Mouse (Mus musculus) spleen, postnatal 14 days (tissue): ENCODE data around the gene Edem1.
"Not testable (repeated sequence)": the region's sequence is repeated elsewhere in the genome, so short reads cannot be mapped to it uniquely, and the experiment has no call there.

Source experiments
- DNase-seq, 2 experiments: peaks; one replicate each; pipeline ENCODE4 v3.0.0; 2021 to 2022; ENCODE audit warnings: low spot score in 2 of 2

Edem1 gene

GRCm38 (mm10) chr6:108829386-108830370 lies 1.2 kb downstream of the Edem1 start:
- DNase-seq, result no peak

DNA sequence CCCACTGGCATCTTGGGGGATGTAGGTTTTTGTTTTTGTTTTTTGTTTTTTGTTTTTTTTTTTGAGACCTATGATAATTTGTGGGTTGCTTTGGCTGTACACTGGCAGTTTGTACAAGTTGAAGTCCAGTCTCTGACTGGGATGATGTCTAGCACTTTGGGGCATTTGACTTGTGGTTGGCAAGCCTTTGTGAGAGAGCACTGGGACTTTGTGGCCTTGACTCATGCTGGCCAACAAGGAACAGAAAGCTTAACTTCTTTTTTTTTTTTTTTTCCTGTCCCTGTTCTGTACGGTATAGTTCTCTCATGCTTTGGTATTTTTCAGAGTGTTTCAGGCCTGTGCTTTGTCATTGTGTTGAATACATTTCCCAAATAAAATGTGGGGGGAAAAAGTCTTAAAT lies 3.7 kb downstream of the Edem1 start:
- no peak for DNase-seq

GRCm38 (mm10) chr6:108832989-108833388 lies 4.5 kb downstream of the Edem1 start:
- DNase-seq, result no peak

GRCm38 (mm10) chr6:108833963-108834697 lies 5.7 kb downstream of the Edem1 start:
- no peak for DNase-seq

GRCm38 (mm10) chr6:108835765-108836691 lies 7.6 kb downstream of the Edem1 start:
- DNase-seq, result peak in 1 of 2 experiments; percentile 10

DNA sequence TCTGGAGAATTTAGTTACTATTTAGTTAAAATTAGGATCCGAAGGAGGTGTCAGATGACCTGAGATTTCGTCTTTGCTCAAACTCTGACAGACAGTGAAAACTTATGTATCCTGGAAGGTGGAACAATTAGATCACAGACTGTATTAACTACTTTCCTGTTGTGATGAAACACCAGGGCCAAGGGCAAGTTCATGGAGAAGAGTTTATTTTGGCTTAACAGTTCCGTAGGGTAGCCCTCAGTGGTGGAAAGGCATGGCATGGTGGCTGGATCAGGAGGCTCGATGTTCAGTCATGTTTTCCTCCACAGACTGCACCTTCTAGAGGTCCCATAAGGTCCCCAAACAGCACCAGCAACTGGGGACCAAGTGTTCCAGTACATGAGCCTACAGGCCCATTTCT lies 8.6 kb downstream of the Edem1 start:
- DNase-seq, result no peak

DNA sequence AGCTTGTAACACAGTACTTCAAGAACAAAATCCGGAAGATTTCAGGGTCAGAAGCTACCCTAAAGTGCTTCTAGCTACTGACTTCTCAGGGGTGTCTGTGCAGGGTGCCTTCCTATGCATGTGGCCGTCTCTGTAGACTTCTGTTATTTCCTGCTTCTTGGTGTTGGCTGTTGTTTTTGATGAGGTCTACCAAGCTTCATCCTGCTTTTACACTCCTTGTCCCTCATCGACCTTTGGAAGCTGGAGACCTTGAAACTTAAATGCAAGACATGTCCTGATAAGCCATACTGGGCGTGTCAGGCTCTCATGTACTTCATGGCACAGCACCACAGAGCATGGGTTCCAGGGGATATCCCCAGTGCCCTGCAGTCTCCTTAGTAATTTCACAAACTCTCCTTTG lies 9.5 kb downstream of the Edem1 start:
- no peak for DNase-seq

GRCm38 (mm10) chr6:108839432-108839831 lies 11.0 kb downstream of the Edem1 start:
- DNase-seq, result no peak

DNA sequence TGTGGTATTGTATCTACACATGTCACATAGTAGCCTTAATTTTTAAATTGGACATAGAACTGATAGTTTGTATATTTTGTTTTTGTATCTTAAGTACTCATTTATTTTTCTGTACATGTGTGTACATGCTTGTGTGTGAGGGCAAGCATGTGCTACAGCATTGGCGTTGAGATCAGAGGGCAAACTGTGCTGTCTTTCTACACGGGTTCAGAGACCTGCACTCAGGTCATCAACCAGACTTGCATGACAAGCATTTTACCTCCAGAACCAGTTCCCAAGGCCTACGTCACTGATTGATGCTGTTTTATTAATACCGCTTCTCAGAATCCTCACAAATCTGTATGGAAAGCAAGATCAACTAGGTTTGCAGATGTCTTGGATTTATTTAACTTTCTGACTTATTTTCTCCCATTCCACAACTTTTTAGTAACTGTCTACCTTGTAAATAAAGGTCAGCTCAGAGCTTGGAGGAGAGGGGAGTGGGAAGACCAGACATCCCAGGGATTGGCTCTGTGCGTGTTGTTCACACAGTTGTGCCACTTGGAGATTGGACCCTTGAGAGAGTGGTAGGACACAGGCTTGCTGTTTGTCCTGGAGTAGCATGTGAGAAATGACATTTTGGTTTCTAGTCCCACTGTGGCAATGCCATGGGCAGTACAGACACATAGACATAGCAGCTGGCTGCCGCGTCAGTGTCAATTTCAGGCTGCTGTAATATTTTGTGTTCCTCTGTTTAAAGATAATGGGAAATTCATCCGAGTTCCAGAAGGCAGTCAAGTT lies 12.6 kb downstream of the Edem1 start:
- no peak for DNase-seq

DNA sequence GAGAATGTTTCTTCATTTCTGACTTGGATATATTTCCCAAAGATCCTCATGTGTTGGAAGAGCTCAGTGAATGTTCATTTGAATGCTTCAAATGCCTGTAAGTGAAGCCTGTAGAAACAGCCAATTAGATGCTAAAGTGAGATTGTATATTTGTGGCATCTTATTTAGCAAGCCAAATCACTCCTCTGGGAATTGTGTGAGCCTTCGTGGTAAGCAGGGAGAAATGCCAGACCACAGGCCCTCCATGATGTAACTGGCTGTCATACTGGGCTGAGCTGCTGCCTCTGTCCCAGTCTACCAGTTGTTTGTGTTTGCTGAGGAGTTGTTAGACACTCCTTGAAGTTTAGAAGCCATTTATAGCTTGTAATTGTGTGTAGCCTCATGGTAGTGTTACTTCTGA lies 15.2 kb downstream of the Edem1 start:
- DNase-seq, result no peak

GRCm38 (mm10) chr6:108844093-108844492 lies 15.7 kb downstream of the Edem1 start:
- DNase-seq, result no peak

DNA sequence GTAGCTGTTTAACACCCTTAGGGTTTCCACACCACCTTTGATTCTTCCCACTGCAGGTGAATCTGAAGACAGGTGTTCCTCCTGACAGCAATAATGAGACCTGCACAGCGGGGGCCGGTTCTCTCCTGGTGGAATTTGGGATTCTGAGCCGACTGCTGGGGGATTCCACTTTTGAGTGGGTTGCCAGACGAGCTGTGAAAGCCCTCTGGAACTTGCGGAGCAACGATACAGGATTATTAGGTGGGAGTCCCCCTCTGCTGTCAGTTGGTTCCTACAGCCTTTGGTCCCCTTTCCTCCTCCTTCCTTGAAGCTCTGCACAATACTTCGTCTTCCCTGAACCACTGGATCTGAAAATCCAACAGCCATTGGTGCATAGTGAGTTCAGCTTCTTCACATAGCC lies 16.3 kb downstream of the Edem1 start:
- no peak for DNase-seq

DNA sequence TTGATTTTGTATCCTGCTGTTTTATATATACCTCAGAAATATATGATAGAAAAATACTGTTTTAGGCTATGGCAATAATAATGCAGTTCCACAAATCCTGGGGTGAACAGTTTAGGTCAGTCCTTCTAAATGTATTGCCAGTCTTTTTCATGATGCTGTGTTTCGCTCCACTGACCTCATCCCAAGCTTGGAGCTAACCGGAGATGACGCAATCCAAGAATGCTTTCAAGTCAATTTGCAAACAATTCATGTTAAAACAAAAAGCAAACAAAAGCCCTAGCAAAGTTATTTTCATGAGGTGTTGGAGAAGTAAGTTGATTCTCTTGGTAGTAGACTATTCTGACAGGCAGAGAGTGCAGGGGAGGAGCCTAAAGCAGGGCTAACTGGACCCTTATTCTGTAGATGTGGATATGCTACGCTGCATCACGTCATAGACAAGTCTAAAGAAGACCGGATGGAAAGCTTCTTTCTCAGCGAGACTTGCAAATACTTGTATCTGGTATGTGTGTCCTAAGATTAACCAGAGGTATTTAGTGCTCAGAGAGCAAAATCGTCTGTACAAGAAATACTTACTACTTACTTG lies 23.7 kb downstream of the Edem1 start:
- no peak for DNase-seq

- DNase-seq, result no peak
Measured at GRCm38 (mm10) chr6:108852986-108853385, 24.5 kb downstream of the Edem1 start.

- no peak for DNase-seq
Measured at GRCm38 (mm10) chr6:108858583-108858982, 30.1 kb downstream of the Edem1 start.

DNA sequence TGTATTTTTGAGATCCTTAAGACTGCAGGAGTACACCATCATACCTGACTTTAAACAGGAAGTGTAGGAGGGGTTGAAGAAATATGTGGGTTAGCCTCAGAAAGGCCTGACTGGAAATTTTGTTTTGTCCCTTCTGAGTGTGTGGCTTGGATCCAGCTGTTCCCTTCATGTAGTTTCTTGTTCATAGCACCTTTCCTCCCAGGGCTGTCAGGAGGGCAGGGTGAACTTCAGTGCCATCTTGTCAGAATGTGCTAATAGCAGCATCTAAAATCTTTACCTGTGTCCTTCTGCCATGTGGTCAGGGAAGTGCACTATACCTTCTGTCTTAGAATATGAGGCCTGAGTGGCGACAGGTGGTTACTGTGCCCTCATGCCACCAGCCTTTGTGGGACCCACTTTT lies 32.8 kb downstream of the Edem1 start:
- DNase-seq, result no peak

DNA sequence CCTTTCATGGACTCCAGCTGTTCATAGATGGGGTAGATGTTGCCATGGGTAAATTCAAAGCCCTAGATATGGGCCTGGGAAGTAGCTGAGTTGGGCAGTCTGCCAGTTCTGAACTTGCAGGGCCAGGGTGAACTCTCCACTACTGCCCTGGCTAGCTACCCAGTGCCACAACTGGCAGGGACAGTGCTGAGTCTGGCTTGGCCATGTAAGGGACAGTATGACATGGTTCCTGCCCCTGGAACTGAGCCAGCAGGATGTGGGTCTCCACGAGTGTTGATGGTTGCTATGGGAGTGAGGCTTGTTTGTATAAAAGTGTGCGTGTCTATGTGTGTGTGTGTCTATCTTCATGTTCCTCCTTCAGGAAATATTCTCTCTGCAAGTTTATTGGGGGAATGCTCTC lies 34.1 kb downstream of the Edem1 start:
- DNase-seq, result no peak

DNA sequence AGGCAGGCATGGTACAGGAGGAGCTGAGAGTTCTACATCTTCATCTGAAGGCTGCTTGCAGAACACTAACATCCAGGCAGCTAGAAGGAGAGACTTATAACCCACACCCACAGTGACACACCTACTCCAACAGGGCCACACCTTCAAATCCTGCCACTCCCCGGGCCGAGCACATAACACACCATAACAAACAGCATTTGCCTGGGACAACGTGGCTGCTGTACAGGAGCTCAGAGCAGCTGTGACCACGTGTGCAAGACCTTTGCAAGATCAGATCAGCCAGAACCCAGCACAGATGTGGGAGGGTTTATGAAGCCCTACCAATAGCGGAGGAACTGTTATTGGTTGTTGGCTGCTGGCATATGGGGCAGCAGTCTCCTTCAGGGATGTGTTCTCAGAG lies 37.9 kb downstream of the Edem1 start:
- no peak for DNase-seq

DNA sequence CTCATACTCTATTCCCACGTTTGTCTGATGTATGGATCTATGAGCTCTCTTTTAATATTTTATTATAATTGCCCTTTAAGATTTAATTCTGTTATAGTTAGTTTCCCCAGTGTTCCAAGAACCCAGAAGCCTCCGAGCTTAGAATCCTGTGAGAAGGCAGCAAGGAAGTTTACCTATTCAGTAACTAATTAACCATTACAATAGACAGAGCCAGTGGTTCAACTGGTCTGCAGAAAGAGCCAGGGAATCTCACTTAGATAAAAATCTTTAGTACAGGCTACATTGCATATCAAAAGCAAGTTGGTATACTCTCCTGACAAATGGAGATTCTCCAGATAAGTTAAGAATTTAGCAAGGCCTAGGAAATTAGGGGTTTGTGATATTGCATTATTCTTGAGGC lies 40.6 kb downstream of the Edem1 start:
- not testable (repeated sequence) for DNase-seq

- no peak for DNase-seq
Measured at GRCm38 (mm10) chr6:108870421-108870820, 42.0 kb downstream of the Edem1 start.

- no peak for DNase-seq
Measured at GRCm38 (mm10) chr6:108871251-108871650, 42.8 kb downstream of the Edem1 start.
